Mouse (Mus musculus) right cerebral cortex, postnatal 25 days (tissue): ENCODE measurements around the gene Csnk1d.

Experiments
- DNase-seq: peaks from one replicate; pipeline ENCODE4 v3.0.0; 2022

Gene Csnk1d

DNA sequence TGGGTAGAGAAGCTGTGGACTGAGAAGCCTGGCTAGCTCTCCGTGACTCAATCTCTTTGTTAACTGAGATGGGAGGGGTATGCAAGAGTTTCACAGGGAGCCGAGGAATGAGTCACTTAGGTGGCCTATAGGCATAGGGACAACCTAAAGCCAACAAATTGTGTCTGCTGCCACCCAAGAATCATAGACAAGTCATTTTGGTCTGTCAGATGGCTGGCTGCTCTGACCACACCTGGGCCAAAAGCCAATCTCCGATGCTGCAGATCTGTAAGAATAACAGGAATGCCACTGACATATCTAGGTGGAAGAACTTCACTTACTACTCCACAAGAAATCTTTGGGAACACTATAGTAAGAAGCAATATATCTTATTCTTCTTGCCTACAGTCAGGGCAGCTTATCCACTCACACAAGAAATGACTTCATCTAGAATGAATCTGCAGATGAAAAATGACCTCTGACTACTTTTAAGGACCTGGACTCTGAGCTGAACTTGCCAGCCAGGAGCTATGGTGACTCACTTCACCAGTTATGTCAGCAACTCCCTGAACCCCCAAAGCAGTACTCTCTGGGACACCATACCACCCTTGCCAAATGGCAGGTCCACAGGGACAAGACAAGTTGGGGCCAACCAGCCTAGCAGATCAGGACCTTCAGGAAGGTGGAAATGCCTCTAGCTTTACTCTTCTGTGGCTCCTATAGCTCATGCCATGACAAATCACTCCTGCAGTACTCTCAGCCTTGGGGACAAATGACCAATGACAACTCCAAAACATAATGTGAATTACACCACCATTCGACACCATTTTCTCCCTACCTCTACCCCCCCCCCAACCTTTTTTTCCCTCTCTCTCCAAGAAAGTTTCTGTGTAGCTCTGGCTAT, 6.4 kb downstream of the Csnk1d start:
- no peak for DNase-seq

DNA sequence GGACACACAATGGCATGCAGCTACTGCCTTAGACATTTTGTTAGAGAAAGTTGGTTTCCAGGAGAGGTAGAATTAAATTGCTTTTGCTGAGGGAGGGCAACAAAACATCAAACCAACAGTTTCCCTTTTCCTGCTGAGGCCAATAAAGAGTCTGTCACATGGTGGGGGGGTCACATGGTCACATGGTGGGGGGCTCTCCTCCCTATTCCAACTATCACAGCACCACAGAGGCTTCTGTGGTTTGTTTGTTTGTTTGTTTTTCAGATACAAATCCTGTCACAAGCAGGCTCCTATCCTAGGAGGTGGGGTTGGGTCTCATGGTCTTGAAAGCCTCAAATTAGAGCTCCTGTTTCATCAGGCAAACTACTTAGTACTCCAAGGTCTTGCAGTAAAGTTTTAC, 8.7 kb downstream of the Csnk1d start:
- DNase-seq = no peak

DNA sequence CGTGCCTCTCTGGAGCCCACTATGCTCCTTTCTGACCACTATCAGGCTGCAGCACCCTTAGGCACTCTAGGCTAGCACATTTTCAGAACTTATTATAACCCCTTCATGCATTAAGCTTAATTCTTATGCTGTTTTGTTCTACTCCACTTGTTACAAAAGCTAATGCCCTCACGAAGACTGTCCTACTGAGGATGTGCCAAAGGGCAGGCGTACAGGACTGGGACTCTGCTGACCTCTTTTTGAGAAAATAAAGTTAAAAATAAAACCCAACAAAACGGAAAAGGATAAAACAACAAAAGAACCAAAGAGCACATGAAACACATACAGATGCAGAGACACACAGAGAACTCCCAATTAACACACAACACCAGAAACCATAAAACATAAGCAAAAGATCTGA, 9.5 kb downstream of the Csnk1d start:
- DNase-seq = no peak

DNA sequence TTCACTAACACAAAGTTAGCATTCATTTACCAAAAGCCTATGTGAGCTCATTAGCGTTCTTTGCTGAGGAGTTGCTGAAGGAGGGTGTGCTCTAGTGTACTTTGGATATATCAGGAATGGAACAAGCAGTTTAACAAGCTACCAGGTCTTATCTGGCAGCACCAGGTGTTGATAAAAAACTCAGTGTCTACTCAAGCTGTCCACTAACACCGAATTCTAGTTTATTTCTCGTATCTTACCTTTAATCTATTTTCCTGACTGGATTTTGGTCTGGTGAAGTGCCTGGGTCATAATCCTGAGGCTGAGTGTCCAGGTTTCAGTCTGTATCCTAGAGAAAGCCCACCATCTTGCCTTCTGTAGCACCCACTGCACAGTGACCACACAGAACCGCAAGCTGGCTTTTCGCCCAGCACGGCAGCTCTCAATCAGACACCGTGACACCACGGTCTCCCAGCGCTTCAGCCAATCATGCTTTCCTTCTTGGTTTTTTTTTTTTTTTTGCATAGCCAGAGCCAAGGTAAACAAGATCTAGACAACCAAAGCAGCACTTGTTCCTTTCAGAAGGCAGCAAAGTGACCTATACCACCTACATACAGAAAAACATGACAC, 10.6 kb downstream of the Csnk1d start:
- no peak for DNase-seq

DNA sequence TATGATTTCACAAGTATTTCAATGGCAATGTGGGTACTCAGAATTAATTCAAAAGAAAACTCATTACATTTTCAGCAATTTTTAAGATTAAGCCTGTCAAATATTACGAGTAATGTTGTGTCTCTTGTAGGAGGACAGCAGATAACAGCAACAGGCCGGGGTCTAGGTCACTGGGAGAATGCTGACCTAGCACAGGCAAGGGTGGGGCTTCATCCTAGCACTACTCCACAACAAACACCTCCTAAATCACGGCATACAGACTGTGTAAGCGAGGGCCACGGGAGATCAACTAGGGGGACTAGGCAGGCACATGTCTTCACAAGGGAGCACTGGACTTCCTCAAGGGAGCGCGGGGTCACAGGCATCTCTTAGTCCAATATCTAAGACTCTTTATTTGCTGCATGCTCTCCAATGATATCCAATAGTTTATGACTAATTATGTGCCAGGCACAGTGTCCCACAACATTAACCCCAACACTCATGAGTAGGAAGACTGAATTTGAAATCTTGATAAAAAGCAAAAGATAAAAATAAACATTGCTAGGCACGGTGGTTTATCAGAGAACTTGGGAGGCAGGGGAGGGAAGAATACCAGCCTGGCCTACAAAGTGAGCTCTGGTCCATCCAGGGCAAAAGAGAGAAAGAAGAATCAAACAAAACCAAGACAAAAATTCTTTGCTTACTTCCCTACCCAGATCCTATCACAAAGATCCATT, 11.3 kb downstream of the Csnk1d start:
- no peak for DNase-seq

DNA sequence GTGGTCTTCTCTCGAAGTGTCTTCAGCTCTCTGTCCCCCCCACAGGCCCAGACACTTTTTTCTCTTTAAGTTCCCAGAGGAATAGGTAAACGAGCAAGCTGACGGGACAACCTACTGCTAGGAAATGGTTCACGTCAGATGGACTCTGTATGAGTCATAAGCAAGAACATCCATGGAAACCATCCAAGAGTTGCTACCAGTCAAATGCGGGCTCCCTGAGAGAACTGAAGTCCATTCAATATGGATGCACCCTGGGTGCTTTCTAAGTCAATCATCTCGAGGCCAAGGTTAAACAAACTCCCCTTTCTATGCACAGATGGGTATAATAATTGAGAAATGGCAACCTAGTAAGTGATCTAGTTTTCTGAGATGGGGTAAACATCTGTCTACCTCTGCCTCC, 17.8 kb downstream of the Csnk1d start:
- no peak for DNase-seq

DNA sequence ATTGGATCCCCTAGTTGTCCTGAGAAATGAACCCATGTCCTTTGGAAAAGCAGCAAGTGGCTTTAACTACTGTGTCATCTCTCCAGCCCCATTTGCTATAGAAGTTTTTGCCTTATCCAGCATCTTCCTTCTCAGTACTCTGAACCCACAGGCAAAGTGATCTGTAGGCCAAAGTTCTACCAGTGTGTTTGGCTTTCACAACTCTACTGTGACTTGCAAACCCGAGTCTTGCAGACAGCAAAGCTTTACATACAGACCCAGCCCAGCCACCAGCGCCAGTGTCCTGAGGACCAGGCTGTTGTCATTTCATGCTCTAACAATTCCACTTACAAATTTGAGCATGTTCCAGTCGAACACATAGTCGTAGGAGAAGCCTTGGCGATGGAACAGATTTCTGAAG, 19.9 kb downstream of the Csnk1d start:
- DNase-seq = no peak

DNA sequence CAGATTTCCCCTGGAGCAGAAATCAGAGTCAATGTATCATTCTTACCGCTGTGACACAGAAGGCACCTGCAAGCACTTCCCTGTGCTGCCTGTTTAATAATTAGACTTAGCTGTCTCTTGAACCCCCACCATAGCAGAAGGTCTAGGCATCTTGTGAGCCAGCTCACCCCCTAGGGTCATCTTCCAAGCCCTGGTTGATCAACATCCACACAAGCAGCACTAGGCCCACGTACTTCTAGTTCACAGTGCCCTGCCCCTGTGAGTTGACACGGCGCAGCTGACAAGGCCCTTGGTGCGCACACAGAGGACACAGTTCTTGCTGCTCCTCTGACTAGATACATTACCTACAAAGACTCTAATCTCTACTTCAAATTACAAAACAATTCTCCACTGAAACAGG, 21.4 kb downstream of the Csnk1d start:
- DNase-seq = no peak

DNA sequence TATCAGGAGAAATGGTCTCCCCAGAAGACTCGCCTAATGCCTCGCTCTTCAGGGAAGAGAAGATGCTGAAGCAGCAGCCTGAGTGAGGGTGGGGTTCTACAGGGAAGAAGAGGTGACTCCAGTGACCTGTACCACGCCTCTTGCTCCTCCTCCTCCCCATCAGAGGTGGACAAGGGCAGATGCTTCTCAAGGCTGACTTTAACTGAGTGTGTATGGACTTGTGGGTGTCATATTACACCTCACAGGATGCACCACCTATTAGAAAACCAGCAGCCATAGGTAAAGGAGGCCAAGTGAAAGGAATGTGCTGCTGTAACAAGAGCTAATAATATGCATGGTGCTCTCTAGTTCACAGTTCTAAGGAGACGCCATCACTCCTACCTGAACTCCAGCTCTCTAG, 25.5 kb downstream of the Csnk1d start:
- DNase-seq = no peak

DNA sequence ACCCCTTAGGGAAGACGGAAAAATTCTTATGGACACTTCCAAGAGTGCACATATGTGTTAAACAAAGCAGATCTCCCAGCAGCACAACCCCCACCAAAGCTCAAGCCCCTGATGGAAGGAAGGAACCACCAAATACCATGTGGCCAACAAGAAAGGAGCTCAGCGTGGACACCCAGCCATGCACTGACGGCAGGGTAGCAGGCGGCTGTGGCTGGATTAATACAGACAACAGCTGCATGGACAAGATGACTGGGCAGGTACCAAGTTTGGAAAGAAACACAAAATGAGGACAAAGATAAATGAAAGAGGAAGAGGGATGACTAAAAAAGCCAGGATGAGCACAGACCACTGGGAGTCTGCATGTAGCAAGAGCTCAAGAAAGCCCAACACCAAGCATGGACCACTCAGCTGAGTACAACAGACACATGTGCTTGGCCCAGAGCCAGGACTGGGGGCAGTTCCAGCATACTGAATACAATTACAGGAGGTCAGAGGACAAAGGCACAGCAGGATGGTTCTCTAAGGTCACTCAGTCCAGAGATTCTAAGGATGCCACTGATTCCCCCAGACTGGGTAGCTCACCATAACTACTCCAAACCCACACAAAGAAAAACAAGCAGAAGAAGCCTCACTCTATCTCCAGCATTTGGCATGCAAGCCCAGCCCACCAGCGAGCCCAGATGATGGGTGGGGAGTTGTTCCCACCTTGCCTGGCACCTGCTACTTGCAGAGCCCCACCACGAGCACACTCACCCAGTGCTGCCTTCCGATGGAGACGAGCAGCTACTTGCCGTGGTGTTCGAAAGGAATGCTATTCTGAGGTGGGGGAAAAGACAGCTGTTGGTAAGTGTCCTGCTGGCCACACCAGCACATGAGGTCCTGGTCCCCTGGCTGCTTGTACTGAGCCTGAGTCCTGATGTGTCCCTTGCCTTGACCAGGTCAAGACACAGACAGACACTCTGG, 26.7 kb downstream of the Csnk1d start:
- no peak for DNase-seq

DNA sequence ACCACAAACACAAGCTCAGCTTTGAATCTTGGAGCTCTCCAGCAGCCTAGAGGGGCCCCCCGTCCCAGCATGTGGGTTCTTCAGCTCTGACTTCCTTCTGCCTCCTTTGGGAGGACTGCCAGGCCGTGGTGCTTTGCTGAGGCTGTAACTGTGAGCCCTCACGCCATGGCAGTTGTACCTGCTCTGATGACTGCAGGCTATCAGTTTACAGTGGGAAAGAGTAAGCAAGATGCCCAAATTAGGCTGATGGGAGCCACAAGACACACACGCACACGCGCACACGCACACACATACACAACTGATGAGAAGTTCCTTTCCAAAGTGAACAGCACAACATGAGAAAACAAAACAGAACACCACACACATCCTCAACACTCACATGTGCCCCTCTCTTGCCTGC, 28.2 kb downstream of the Csnk1d start:
- no peak for DNase-seq

DNA sequence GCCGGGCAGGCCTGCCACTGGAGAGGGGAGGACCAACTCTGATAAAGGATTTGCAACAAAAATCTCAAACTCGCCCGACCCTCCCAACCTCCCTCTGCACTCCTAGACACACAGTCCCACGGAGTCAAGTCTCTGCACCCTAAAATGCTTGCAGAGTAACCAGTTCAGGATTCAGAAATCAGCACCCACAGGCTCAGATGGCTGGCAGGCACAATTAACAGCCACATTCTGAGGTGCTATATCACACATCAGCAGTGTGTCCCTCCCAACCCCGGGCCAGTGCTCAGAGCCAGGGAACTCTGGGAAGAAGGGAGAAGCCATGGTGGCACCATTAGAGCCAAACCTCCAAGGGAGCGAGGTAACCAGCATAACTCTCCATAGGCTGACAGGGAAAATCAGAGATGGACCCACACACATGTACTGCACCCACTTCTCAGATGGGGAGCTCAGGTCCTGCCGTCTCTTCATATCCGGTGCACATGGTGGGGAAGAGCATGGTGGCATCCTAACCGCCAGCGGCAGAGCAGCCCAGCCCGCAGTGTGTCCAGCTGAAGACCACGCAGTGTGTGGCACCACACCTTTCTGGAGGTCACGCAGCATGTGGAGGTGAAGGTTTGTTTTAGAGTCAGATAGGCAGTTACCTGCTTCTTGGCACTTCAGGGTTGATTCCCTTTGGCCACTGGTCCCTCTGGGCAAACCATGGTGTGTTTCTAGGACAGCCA, 28.9 kb downstream of the Csnk1d start:
- no peak for DNase-seq

DNA sequence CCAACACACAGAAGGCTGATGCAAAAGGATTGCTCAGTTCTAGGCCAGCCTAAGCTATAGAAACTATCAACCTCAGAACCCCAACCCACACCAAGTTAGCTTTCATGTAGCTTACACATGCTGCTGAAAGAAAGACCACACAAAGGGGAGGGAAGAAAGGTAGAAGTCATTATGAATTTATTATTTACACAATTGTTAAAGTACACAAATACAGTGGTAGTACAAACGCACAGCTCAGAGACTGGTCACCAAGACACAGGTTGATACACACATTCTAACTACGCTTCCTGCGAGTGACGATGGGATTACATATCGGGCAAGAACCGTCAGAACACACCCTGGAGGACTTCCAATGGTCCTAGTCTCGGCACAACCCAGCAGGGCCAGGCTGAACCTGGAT, 29.5 kb downstream of the Csnk1d start:
- no peak for DNase-seq

DNA sequence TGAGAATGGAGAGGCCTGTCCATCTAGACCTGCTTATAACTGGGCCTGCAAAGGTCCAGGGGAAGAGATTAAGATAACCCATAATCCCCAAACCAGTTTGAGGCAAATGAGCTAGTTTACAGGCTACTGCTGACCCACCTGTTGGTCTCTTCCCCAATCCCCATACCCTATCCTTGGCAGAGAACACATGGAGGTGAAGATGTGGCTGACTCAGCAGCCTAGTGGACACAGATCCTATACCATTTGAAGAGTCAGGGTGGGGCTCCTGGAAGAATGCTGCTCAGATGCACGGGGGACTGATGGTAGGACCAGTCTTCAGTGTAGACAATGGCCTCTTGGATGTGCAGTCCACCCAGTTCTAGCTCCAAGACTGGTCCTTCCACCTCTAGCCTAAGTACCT, 30.9 kb downstream of the Csnk1d start:
- no peak for DNase-seq

DNA sequence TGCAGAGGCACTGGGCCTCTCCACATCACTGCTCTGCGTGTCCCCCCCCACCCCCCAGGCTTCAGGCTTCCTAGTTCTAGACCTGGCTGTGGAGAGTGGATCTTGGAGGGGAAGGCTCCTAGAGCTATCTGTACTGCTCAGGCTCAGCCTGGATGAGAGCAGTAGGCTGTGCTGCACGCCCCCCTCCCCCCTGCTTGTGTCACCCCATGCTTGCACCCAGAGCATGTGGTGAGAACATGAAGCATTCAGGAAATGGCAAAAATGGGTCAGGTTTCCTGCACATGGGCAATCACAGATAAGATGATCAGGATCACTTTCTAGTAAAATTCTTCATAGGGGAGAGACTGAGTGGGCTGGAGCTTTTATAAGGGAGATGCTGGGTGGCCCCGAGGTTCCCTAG, 31.6 kb downstream of the Csnk1d start:
- no peak for DNase-seq

DNA sequence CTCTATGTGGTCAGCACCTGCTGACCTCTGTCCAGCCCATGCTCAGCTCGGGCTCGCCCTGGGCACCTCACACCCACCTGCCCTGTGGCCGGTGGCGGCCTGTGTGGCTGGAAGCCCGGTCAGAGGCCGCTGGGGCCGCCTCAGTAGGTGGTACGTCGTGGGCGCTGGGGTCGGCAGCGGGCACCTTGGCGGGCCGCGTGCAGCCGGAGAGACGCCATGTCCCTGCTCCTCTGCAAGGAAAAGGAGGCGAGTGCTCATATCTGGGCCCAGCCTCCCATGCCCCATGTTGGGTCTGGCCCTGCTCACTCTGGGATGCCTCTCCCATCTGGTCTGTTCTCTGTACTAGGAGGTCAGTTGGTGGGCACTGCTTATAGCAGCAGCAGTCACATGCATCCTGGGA, 32.1 kb downstream of the Csnk1d start:
- DNase-seq = no peak

DNA sequence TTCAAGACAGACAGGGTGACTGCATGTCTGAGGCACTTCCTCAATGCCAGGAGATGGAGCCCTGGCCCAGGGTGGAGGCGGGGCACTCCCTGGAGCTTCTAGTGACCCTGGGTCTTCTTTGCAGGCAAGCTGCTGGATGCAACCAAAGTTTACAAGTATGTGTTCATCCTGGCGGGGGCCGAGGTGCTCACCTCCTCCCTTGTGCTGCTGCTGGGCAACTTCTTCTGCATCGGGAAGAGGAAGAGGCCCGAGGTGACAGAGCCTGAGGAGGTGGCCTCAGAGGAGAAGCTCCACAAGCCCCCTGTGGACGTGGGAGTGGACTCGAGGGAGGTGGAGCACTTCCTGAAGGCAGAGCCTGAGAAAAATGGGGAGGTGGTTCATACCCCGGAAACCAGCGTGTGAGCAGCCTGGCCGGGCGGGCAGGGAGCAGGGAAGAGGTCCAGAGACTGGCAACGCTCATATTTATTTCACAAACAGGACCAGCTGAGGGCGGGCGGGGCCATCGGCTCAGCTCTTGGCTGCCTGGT, 33.3 kb downstream of the Csnk1d start:
- no peak for DNase-seq

DNA sequence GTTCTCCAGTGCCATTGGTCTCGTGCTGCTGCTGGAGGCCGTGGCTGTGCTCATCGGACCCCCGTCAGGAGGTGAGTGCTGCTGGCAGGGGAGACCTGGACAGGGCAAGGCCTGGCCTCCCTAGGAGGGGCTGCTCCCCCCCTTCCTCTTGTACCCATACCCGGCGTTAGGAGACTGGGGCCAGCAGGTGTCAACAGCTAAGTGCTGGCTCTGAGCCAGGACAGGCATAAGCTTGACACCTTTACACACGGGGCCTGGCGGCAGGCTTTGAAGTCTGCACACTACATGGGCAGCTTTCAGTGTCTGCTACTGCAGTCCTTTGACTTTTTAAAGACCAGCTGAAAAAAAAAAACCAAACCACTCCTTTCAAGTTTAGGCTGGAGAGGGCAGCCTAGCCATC, 34.1 kb downstream of the Csnk1d start:
- no peak for DNase-seq

DNA sequence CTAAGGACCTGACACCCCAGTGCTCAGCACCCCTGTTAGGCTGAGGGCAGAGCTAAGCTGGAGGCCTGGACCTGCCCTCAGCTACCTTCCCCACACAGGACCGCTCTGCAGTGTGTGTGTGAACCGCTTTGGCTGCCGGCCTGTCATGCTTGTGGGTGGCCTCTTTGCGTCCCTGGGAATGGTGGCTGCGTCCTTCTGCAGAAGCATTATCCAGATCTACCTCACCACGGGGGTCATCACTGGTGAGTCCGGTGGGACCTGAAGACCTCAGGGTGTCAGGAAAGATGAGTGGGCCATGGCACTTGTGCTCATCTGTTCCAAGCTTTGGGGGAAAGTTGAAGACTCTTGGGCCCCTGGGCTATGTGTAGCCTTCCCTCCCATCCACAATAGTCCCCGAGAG, 35.4 kb downstream of the Csnk1d start:
- DNase-seq = no peak

DNA sequence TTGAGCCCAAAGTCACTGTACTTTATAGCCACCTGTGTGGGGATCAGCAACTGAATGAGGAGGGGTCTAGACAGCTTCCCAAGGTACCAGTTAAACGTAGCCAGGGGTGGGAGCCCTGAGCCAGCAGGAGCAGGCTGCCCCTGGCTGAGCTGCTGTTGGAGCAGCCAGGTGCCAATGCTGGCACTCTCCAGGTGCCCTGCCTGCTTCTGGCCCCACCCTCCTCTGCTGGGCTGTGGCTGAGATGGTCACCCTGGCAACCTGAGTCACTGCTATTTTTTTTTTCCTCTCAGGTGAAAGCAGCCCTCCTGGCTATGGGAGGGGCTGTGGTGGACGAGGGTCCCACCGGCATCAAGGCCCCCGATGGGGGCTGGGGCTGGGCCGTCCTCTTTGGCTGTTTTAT, 36.2 kb downstream of the Csnk1d start:
- no peak for DNase-seq

DNA sequence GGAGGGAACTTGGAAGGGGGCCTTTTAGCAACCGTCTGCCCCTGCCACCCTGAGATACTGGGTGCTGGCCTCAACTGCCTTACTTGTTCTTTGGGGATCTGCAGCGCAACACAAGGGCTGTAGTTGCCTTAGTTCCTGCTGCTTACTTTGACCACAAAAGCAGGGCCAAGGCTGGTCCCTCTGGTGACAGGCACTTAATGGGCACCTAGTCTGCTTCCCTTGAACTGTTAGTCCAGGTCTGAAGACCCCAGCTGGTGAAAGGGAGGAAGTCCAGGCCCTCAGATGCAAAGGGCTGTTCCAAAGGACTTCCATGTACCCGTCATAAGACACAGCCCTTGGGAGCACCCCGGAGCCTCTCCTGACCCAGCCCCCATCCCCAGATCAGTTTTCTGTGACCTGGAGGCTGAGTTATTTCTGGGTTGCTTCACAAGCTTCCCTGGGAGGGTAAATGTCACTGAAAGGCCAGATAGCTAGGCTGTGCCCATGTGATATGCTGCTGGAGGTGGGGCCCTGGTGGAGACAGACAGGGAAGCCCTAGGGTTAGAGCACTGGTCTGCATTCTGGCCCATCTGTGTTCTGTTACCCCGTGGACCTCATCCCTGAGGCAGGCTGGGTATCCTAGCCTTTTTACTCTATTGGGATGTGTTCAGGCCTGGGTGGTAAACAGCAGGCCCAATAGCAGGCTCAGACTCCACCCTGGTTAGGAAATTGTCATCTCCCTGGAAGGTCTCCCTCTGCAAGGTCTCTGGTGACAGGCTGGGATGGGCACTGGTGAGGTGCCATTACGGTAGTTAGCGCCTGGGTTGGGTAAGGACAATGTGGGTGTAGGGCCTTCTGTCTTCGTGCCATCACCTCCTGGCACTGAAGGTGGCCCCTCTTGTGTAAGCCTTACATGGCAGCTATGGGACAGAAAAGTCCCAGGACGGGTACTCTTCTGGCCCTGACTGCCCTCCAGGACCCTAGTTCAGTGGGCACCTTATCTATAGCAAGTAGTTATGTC, 39.1 kb downstream of the Csnk1d start:
- no peak for DNase-seq
